Mouse (Mus musculus) intestine, postnatal 0 days (tissue): ENCODE measurements around the gene Prmt3. TPM values are rescaled to one million over a fixed set of nuclear protein-coding genes. Genes with fewer than 3 reads are reported as not detected.

Experiments used
- ATAC-seq: fragments of 200-750 bp; cut with Nextera tagmentation; 2 replicates; pipeline ENCODE4 v1.8.0; 2017; ENCODE audit warnings: mild to moderate bottlenecking, moderate TSS enrichment, moderate library complexity
- H3K27ac ChIP-seq: fragments of 300-500 bp; sonication (generic); 2 replicates; pipeline ENCODE4 v1.5.1; 2014; ENCODE audit warnings: mild to moderate bottlenecking, low read depth, low read length, moderate library complexity
- H3K27me3 ChIP-seq: fragments of 300-500 bp; sonication (generic); replicated peaks from 2 replicates; pipeline ENCODE4 v1.6.1; 2014; ENCODE audit warnings: low read length, mixed read lengths; ENCODE audit not compliant: control insufficient read depth, insufficient read depth
- H3K36me3 ChIP-seq: fragments of 300-500 bp; sonication (generic); 2 replicates; pipeline ENCODE4 v1.6.1; 2014; ENCODE audit warnings: mild to moderate bottlenecking, moderate library complexity; ENCODE audit not compliant: control insufficient read depth, insufficient read depth
- H3K4me1 ChIP-seq: fragments of 300-500 bp; sonication (generic); replicated peaks from 2 replicates; pipeline ENCODE4 v1.6.1; 2014; ENCODE audit warnings: antibody characterized with exemption, low read length, mixed read lengths; ENCODE audit not compliant: control insufficient read depth, insufficient read depth
- H3K4me2 ChIP-seq: fragments of 300-500 bp; sonication (generic); replicated peaks from 2 replicates; pipeline ENCODE4 v1.6.1; 2014; ENCODE audit warnings: low read depth, mild to moderate bottlenecking, moderate library complexity
- H3K4me3 ChIP-seq: fragments of 300-500 bp; sonication (generic); 2 replicates; pipeline ENCODE4 v1.5.1; 2014; ENCODE audit warnings: low read depth, low read length
- H3K9ac ChIP-seq: fragments of 300-500 bp; sonication (generic); 2 replicates; pipeline ENCODE4 v1.6.1; 2014; ENCODE audit warnings: mild to moderate bottlenecking, low read depth, low read length
- H3K9me3 ChIP-seq: fragments of 300-500 bp; sonication (generic); 2 replicates; pipeline ENCODE4 v1.6.1; 2016; ENCODE audit warnings: mixed run types; ENCODE audit not compliant: control insufficient read depth
- CTCF ChIP-seq: sonication (generic); IDR thresholded peaks from 2 replicates; pipeline ENCODE4 v1.5.1; 2016; ENCODE audit warnings: low read depth, mild to moderate bottlenecking, control low read depth, antibody characterized with exemption, moderate library complexity
- WGBS: fragments of 180-500 bp; shearing (Covaris S2); extraction: QIAGEN DNeasy Blood & Tissue Kit; methylation state at CpG from one replicate; pipeline ENCODE4 v1.1.7; 2014; 5-methylcytosine and 5-hydroxymethylcytosine counted together
- polyA plus RNA-seq: library from polyadenylated mRNA; unstranded; fragments of >200 nt; fragmentation: Nextera tagmentation; extraction: Ambion mirVana; gene quantifications from 2 replicates; pipeline ENCODE4 v1.2.1, GENCODE M21; 2015

Gene Prmt3
- polyA plus RNA-seq, 1 experiment from 2014 or later, result 16.9 TPM

- Histone ChIP-seq H3K36me3 (peaks cover 46% of the 10 kb centered on the region), H3K9ac (no peak overlapping the region), H3K4me3 (no peak overlapping the region), H3K27ac (no peak overlapping the region), H3K4me2 (no peak overlapping the region), H3K9me3 (no peaks in the 10 kb centered on the region), H3K27me3 (no peaks in the 10 kb centered on the region), H3K4me1 (no peaks in the 10 kb centered on the region)
- no peak for ATAC-seq
- WGBS, result 58% methylated on average over 12 of the region's 12 CpGs
- TF ChIP-seq CTCF, result peak; percentile 75
Observed at GRCm38 (mm10) chr7:49786618-49787382, 8.7 kb downstream of the Prmt3 start.

GRCm38 (mm10) chr7:49787383-49787645 is 9.2 kb downstream of the Prmt3 start:
- Histone ChIP-seq H3K4me3 (no peak overlapping the region), H3K9me3 (no peaks in the 10 kb centered on the region), H3K27ac (no peak overlapping the region), H3K36me3 (peaks cover 43% of the 10 kb centered on the region), H3K9ac (no peak overlapping the region), H3K27me3 (no peaks in the 10 kb centered on the region), H3K4me2 (no peak overlapping the region), H3K4me1 (no peaks in the 10 kb centered on the region)
- 96% methylated on average over 3 of the region's 3 CpGs for WGBS
- TF ChIP-seq CTCF, result no peak
- no peak for ATAC-seq

GRCm38 (mm10) chr7:49794304-49794703 is 16.2 kb downstream of the Prmt3 start:
- Histone ChIP-seq H3K4me1 (no peaks in the 10 kb centered on the region), H3K27ac (no peak overlapping the region), H3K27me3 (no peaks in the 10 kb centered on the region), H3K4me2 (no peak overlapping the region), H3K9me3 (no peaks in the 10 kb centered on the region), H3K9ac (no peak overlapping the region), H3K36me3 (peaks cover 44% of the 10 kb centered on the region), H3K4me3 (no peak overlapping the region)
- no peak for TF ChIP-seq CTCF
- WGBS, result 71% methylated on average over 2 of the region's 2 CpGs
- no peak for ATAC-seq

GRCm38 (mm10) chr7:49797171-49797570 is 19.0 kb downstream of the Prmt3 start:
- peaks cover 55% of the 10 kb centered on the region for H3K36me3 ChIP-seq
- ATAC-seq, result no peak
- no peak overlapping the region for H3K27ac ChIP-seq
- TF ChIP-seq CTCF, result no peak
- no peaks in the 10 kb centered on the region for H3K4me1 ChIP-seq
- H3K4me2 ChIP-seq, result no peak overlapping the region
- no peaks in the 10 kb centered on the region for H3K27me3 ChIP-seq
- H3K4me3 ChIP-seq, result no peak overlapping the region
- H3K9ac ChIP-seq, result no peak overlapping the region
- H3K9me3 ChIP-seq, result no peaks in the 10 kb centered on the region
- WGBS, result 61% methylated on average over 1 of the region's 1 CpGs

- TF ChIP-seq CTCF, result no peak
- Histone ChIP-seq H3K9ac (no peak overlapping the region), H3K36me3 (peaks cover 49% of the 10 kb centered on the region; the same call in 1 of the 2 replicates), H3K4me3 (no peak overlapping the region), H3K4me2 (no peak overlapping the region), H3K27me3 (no peaks in the 10 kb centered on the region), H3K27ac (no peak overlapping the region), H3K4me1 (no peaks in the 10 kb centered on the region), H3K9me3 (no peaks in the 10 kb centered on the region)
- ATAC-seq, result no peak
- WGBS, result 92% methylated on average over 6 of the region's 6 CpGs
Observed at GRCm38 (mm10) chr7:49803511-49803910, 25.4 kb downstream of the Prmt3 start.

GRCm38 (mm10) chr7:49804638-49805165 is 26.6 kb downstream of the Prmt3 start:
- H3K27ac ChIP-seq, result no peak overlapping the region

More at GRCm38 (mm10) chr7:49804638-49805165, 26.6 kb downstream of the Prmt3 start:
- Histone ChIP-seq H3K4me1 (no peaks in the 10 kb centered on the region), H3K4me2 (no peak overlapping the region), H3K9ac (no peak overlapping the region), H3K9me3 (no peaks in the 10 kb centered on the region), H3K4me3 (no peak overlapping the region), H3K27me3 (no peaks in the 10 kb centered on the region), H3K36me3 (peaks cover 43% of the 10 kb centered on the region; the same call in 1 of the 2 replicates)
- TF ChIP-seq CTCF, result no peak
- WGBS, result 61% methylated on average over 5 of the region's 5 CpGs
- ATAC-seq, result no peak
